Mouse (Mus musculus): ENCODE results near the gene Ifi208. TPM values are rescaled to one million over a fixed set of nuclear protein-coding genes. Genes with fewer than 3 reads are reported as not detected.
"Not testable (repeated sequence)": the region's sequence is repeated elsewhere in the genome, so short reads cannot be mapped to it uniquely, and the experiment has no call there.

The Ifi208 gene
- not detected in 2 replicates for polyA plus RNA-seq (2014; fragmentation: Nextera tagmentation; extraction: Ambion mirVana)

- H3K9me3 ChIP-seq (ENCODE audit: control insufficient read depth, low read length); H3K27me3 ChIP-seq (ENCODE audit: control insufficient read depth, insufficient read depth, low read length); DNase-seq (ENCODE audit: low spot score); H3K4me3 ChIP-seq (ENCODE audit: low read depth, low read length); H3K9ac ChIP-seq (ENCODE audit: low read length); H3K27ac ChIP-seq (ENCODE audit: low read depth, low read length); ATAC-seq (ENCODE audit: insufficient read depth, low FRiP score, low TSS enrichment); H3K4me2 ChIP-seq (ENCODE audit: low read depth); H3K4me1 ChIP-seq (ENCODE audit: control insufficient read depth, insufficient read depth, low read length); H3K36me3 ChIP-seq (ENCODE audit: control insufficient read depth, insufficient read depth, low read length): not testable (repeated sequence)
- WGBS: 54% methylated on average over 3 of the region's 3 CpGs
Measured at GRCm38 (mm10) chr1:173673458-173674097, at the start of gene Ifi208. Ifi208 (plus strand) TSS chr1:173673675.

- ATAC-seq (ENCODE audit: insufficient read depth, low FRiP score, low TSS enrichment): no peak
- H3K4me2 ChIP-seq (ENCODE audit: low read depth): no peak overlapping the region
- no peak overlapping the region for H3K4me3 ChIP-seq (ENCODE audit: low read depth, low read length)
- no peak overlapping the region for H3K9ac ChIP-seq (ENCODE audit: low read length)
- no peaks in the 10 kb centered on the region for H3K9me3 ChIP-seq (ENCODE audit: control insufficient read depth, low read length)
- whole genome bisulfite sequencing: 87% methylated on average over 2 of the region's 2 CpGs
- H3K27me3 ChIP-seq (ENCODE audit: control insufficient read depth, insufficient read depth, low read length): no peaks in the 10 kb centered on the region
- H3K27ac ChIP-seq (ENCODE audit: low read depth, low read length): no peak overlapping the region
- no peaks in the 10 kb centered on the region for H3K4me1 ChIP-seq (ENCODE audit: control insufficient read depth, insufficient read depth, low read length)
- no peaks in the 10 kb centered on the region for H3K36me3 ChIP-seq (ENCODE audit: control insufficient read depth, insufficient read depth, low read length)
- no peak for DNase-seq (ENCODE audit: low spot score)
Measured at GRCm38 (mm10) chr1:173624052-173624451, 49.4 kb upstream of the Ifi208 start.

- WGBS: 84% methylated on average over 2 of the region's 2 CpGs
- DNase-seq (ENCODE audit: low spot score): no peak
- H3K4me2 ChIP-seq (ENCODE audit: low read depth): no peak overlapping the region
- H3K27ac ChIP-seq (ENCODE audit: low read depth, low read length): no peak overlapping the region
- H3K36me3 ChIP-seq (ENCODE audit: control insufficient read depth, insufficient read depth, low read length): no peaks in the 10 kb centered on the region
- H3K27me3 ChIP-seq (ENCODE audit: control insufficient read depth, insufficient read depth, low read length): no peaks in the 10 kb centered on the region
- no peak overlapping the region for H3K4me3 ChIP-seq (ENCODE audit: low read depth, low read length)
- no peak overlapping the region for H3K9ac ChIP-seq (ENCODE audit: low read length)
- H3K4me1 ChIP-seq (ENCODE audit: control insufficient read depth, insufficient read depth, low read length): no peaks in the 10 kb centered on the region
- H3K9me3 ChIP-seq (ENCODE audit: control insufficient read depth, low read length): no peaks in the 10 kb centered on the region
- ATAC-seq (ENCODE audit: insufficient read depth, low FRiP score, low TSS enrichment): no peak
Measured at GRCm38 (mm10) chr1:173626686-173627085, 46.8 kb upstream of the Ifi208 start.

GRCm38 (mm10) chr1:173630622-173631021, 42.9 kb upstream of the Ifi208 start, which contains the start of gene Ifi209:
Ifi209 (plus strand) TSS chr1:173630917.
- H3K9me3 ChIP-seq (ENCODE audit: control insufficient read depth, low read length); H3K36me3 ChIP-seq (ENCODE audit: control insufficient read depth, insufficient read depth, low read length); DNase-seq (ENCODE audit: low spot score); H3K9ac ChIP-seq (ENCODE audit: low read length); H3K27ac ChIP-seq (ENCODE audit: low read depth, low read length); ATAC-seq (ENCODE audit: insufficient read depth, low FRiP score, low TSS enrichment); H3K4me2 ChIP-seq (ENCODE audit: low read depth); H3K27me3 ChIP-seq (ENCODE audit: control insufficient read depth, insufficient read depth, low read length); H3K4me1 ChIP-seq (ENCODE audit: control insufficient read depth, insufficient read depth, low read length); H3K4me3 ChIP-seq (ENCODE audit: low read depth, low read length): not testable (repeated sequence)
- 86% methylated on average over 2 of the region's 2 CpGs for WGBS

- Histone ChIP-seq H3K4me2 (ENCODE audit: low read depth) (no peak overlapping the region), H3K9me3 (ENCODE audit: control insufficient read depth, low read length) (no peaks in the 10 kb centered on the region), H3K4me1 (ENCODE audit: control insufficient read depth, insufficient read depth, low read length) (no peaks in the 10 kb centered on the region), H3K4me3 (ENCODE audit: low read depth, low read length) (no peak overlapping the region), H3K36me3 (ENCODE audit: control insufficient read depth, insufficient read depth, low read length) (no peaks in the 10 kb centered on the region), H3K27me3 (ENCODE audit: control insufficient read depth, insufficient read depth, low read length) (no peaks in the 10 kb centered on the region), H3K9ac (ENCODE audit: low read length) (no peak overlapping the region), H3K27ac (ENCODE audit: low read depth, low read length) (no peak overlapping the region)
- 90% methylated on average over 5 of the region's 5 CpGs for WGBS
- ATAC-seq (ENCODE audit: insufficient read depth, low FRiP score, low TSS enrichment): no peak
- no peak for DNase-seq (ENCODE audit: low spot score)
Measured at GRCm38 (mm10) chr1:173633969-173634645, 39.4 kb upstream of the Ifi208 start.

- H3K4me1 ChIP-seq (ENCODE audit: control insufficient read depth, insufficient read depth, low read length): no peaks in the 10 kb centered on the region
- H3K36me3 ChIP-seq (ENCODE audit: control insufficient read depth, insufficient read depth, low read length): no peaks in the 10 kb centered on the region
- no peak overlapping the region for H3K9ac ChIP-seq (ENCODE audit: low read length)
- H3K4me2 ChIP-seq (ENCODE audit: low read depth): no peak overlapping the region
- no peaks in the 10 kb centered on the region for H3K27me3 ChIP-seq (ENCODE audit: control insufficient read depth, insufficient read depth, low read length)
- ATAC-seq (ENCODE audit: insufficient read depth, low FRiP score, low TSS enrichment): no peak
- 80% methylated on average over 2 of the region's 2 CpGs for WGBS
- DNase-seq (ENCODE audit: low spot score): no peak
- no peak overlapping the region for H3K4me3 ChIP-seq (ENCODE audit: low read depth, low read length)
- no peaks in the 10 kb centered on the region for H3K9me3 ChIP-seq (ENCODE audit: control insufficient read depth, low read length)
- H3K27ac ChIP-seq (ENCODE audit: low read depth, low read length): no peak overlapping the region
Measured at GRCm38 (mm10) chr1:173645393-173645792, 28.1 kb upstream of the Ifi208 start.

GRCm38 (mm10) chr1:173657973-173658372, 15.5 kb upstream of the Ifi208 start:
- Histone ChIP-seq H3K27me3 (ENCODE audit: control insufficient read depth, insufficient read depth, low read length) (no peaks in the 10 kb centered on the region), H3K9ac (ENCODE audit: low read length) (no peak overlapping the region), H3K36me3 (ENCODE audit: control insufficient read depth, insufficient read depth, low read length) (no peaks in the 10 kb centered on the region), H3K4me3 (ENCODE audit: low read depth, low read length) (no peak overlapping the region), H3K27ac (ENCODE audit: low read depth, low read length) (no peak overlapping the region), H3K4me2 (ENCODE audit: low read depth) (no peak overlapping the region), H3K4me1 (ENCODE audit: control insufficient read depth, insufficient read depth, low read length) (no peaks in the 10 kb centered on the region), H3K9me3 (ENCODE audit: control insufficient read depth, low read length) (no peaks in the 10 kb centered on the region)
- no peak for ATAC-seq (ENCODE audit: insufficient read depth, low FRiP score, low TSS enrichment)
- 82% methylated on average over 4 of the region's 4 CpGs for WGBS
- DNase-seq (ENCODE audit: low spot score): no peak

GRCm38 (mm10) chr1:173678605-173679004, 5.1 kb downstream of the Ifi208 start:
- not testable (repeated sequence) for H3K4me3 ChIP-seq (ENCODE audit: low read depth, low read length); H3K4me2 ChIP-seq (ENCODE audit: low read depth); H3K4me1 ChIP-seq (ENCODE audit: control insufficient read depth, insufficient read depth, low read length); H3K9me3 ChIP-seq (ENCODE audit: control insufficient read depth, low read length); ATAC-seq (ENCODE audit: insufficient read depth, low FRiP score, low TSS enrichment); DNase-seq (ENCODE audit: low spot score); H3K9ac ChIP-seq (ENCODE audit: low read length); H3K27me3 ChIP-seq (ENCODE audit: control insufficient read depth, insufficient read depth, low read length); H3K36me3 ChIP-seq (ENCODE audit: control insufficient read depth, insufficient read depth, low read length); H3K27ac ChIP-seq (ENCODE audit: low read depth, low read length)
- 96% methylated on average over 1 of the region's 1 CpGs for WGBS

GRCm38 (mm10) chr1:173694270-173694669, 20.8 kb downstream of the Ifi208 start:
- no peaks in the 10 kb centered on the region for H3K27me3 ChIP-seq (ENCODE audit: control insufficient read depth, insufficient read depth, low read length)
- H3K4me1 ChIP-seq (ENCODE audit: control insufficient read depth, insufficient read depth, low read length): no peaks in the 10 kb centered on the region
- H3K36me3 ChIP-seq (ENCODE audit: control insufficient read depth, insufficient read depth, low read length): no peaks in the 10 kb centered on the region
- ATAC-seq (ENCODE audit: insufficient read depth, low FRiP score, low TSS enrichment) (no peak), DNase-seq (ENCODE audit: low spot score) (no peak)
- H3K27ac ChIP-seq (ENCODE audit: low read depth, low read length): no peak overlapping the region
- WGBS: 90% methylated on average over 1 of the region's 1 CpGs
- H3K9ac ChIP-seq (ENCODE audit: low read length): no peak overlapping the region
- no peak overlapping the region for H3K4me2 ChIP-seq (ENCODE audit: low read depth)
- H3K4me3 ChIP-seq (ENCODE audit: low read depth, low read length): no peak overlapping the region
- H3K9me3 ChIP-seq (ENCODE audit: control insufficient read depth, low read length): no peaks in the 10 kb centered on the region

Data from neural tube, embryonic 11.5 days (tissue).